Mouse (Mus musculus) thymus, adult 2 months (tissue): ENCODE results near the gene Gnai2. TPM values are rescaled to one million over a fixed set of nuclear protein-coding genes. Genes with fewer than 3 reads are reported as not detected.
A peak's percentile ranks its signal among the peaks of the same experiment; 100 is the strongest.
"Not testable (repeated sequence)": the region's sequence is repeated elsewhere in the genome, so short reads cannot be mapped to it uniquely, and the experiment has no call there.

ENCODE experiments used
- DNase-seq: peaks from one replicate; pipeline ENCODE4 v3.0.0; 2021
- H3K27ac ChIP-seq: fragments of 200-500 bp; 2 replicates; pipeline ENCODE4 v1.5.1; 2012; ENCODE audit warnings: low read length, control low read depth; ENCODE audit not compliant: control insufficient read depth, insufficient read depth
- H3K27me3 ChIP-seq: fragments of 200-500 bp; 2 replicates; pipeline ENCODE4 v1.6.1; 2012; ENCODE audit warnings: mild to moderate bottlenecking, low read length, moderate library complexity, mixed read lengths; ENCODE audit not compliant: control insufficient read depth, insufficient read depth
- H3K36me3 ChIP-seq: fragments of 200-500 bp; 2 replicates; pipeline ENCODE4 v1.6.1; 2012; ENCODE audit warnings: mild to moderate bottlenecking, low read length, moderate library complexity; ENCODE audit not compliant: control insufficient read depth, insufficient read depth
- H3K4me1 ChIP-seq: fragments of 200-500 bp; replicated peaks from 2 replicates; pipeline ENCODE4 v1.6.1; 2012; ENCODE audit warnings: low read length; ENCODE audit not compliant: control insufficient read depth, insufficient read depth
- H3K4me3 ChIP-seq: fragments of 200-500 bp; 2 replicates; pipeline ENCODE4 v1.5.1; 2012; ENCODE audit warnings: mild to moderate bottlenecking, low read length, control low read depth, moderate library complexity; ENCODE audit not compliant: control insufficient read depth, insufficient read depth
- CTCF ChIP-seq: fragments of 200-500 bp; IDR thresholded peaks from 2 replicates; pipeline ENCODE4 v1.5.1; 2012; ENCODE audit warnings: mild to moderate bottlenecking, control low read depth, low read length, moderate library complexity, borderline replicate concordance; ENCODE audit not compliant: control insufficient read depth, poor library complexity, insufficient read depth; ENCODE audit errors: extremely low read depth
- POLR2A ChIP-seq: fragments of 200-500 bp; IDR thresholded peaks from 2 replicates; pipeline ENCODE4 v1.6.1; 2012; ENCODE audit warnings: mild to moderate bottlenecking, low read length, control low read depth, moderate library complexity; ENCODE audit not compliant: control insufficient read depth, poor library complexity, insufficient read depth; ENCODE audit errors: extremely low read depth
- WGBS: fragments of 180-500 bp; shearing (Covaris S2); methylation state at CpG from one replicate; pipeline ENCODE4 v1.1.7; 2018; 5-methylcytosine and 5-hydroxymethylcytosine counted together
- polyA plus RNA-seq: library from polyadenylated mRNA; depleted of rRNA; stranded (reverse); fragments of >200 nt; gene quantifications from 2 replicates; pipeline ENCODE4 v1.2.3, GENCODE M21; 2012; rRNA removed

Gene Gnai2
- polyA plus RNA-seq, 1 experiment = 1,267 TPM

- H3K36me3 ChIP-seq = no peaks in the 10 kb centered on the region; the same call in 1 of the 2 replicates
- no peak for DNase-seq
Measured at GRCm38 (mm10) chr9:107567702-107568319, 67.4 kb downstream of the Gnai2 start, which contains the start of gene Hyal2. Gene Hyal2, plus strand, starts transcription at chr9:107567945.

GRCm38 (mm10) chr9:107566855-107567254, 68.3 kb downstream of the Gnai2 start:
- no peak for DNase-seq
- no peak overlapping the region for H3K27ac ChIP-seq
- no peak for TF ChIP-seq CTCF
- TF ChIP-seq POLR2A = no peak
- peaks cover 34% of the 10 kb centered on the region for H3K4me1 ChIP-seq
- no peaks in the 10 kb centered on the region for H3K27me3 ChIP-seq
- H3K4me3 ChIP-seq = no peak overlapping the region
- peaks cover 1% of the 10 kb centered on the region for H3K36me3 ChIP-seq
- 94% methylated on average over 3 of the region's 3 CpGs for WGBS

More at GRCm38 (mm10) chr9:107567702-107568319, 67.4 kb downstream of the Gnai2 start, which contains the start of gene Hyal2:
- no peak within 1 kb of the TSS for H3K27ac ChIP-seq
- peaks cover 34% of the 10 kb centered on the region for H3K4me1 ChIP-seq
- TF ChIP-seq POLR2A (no peak), CTCF (no peak)
- no peaks in the 10 kb centered on the region for H3K27me3 ChIP-seq
- H3K4me3 ChIP-seq = peak within 1 kb of the TSS; percentile 85
- 81% methylated on average over 18 of the region's 18 CpGs for WGBS

GRCm38 (mm10) chr9:107566041-107566709, 69.0 kb downstream of the Gnai2 start:
- no peaks in the 10 kb centered on the region for H3K27me3 ChIP-seq

DNA sequence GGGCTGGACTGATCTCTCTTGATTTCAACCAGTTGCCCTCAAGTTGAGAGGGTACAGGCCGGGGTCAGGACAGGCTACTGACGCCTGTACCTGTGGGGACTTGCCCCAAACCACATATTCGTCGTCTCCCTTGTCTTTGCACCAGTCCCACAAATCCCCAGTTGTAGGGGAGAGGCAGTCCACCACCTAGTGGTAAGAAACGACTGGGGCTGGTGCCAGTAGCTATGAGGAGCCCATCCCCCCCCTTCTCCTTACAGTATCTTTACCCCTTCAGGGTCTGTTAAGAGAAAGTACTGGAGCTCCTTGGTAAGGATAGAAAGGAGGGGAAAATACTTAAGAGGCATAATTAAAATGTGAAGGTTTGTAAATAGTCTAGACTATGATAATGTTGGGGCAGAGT, 69.6 kb downstream of the Gnai2 start:
- H3K4me1 ChIP-seq = peaks cover 34% of the 10 kb centered on the region
- H3K4me3 ChIP-seq, DNase-seq, H3K27ac ChIP-seq, H3K27me3 ChIP-seq: not testable (repeated sequence)
- WGBS = 55% methylated on average over 5 of the region's 5 CpGs
- peaks cover 14% of the 10 kb centered on the region for H3K36me3 ChIP-seq

More at GRCm38 (mm10) chr9:107566041-107566709, 69.0 kb downstream of the Gnai2 start:
- TF ChIP-seq CTCF (peak; percentile 75; the same call in 1 of the 2 replicates), POLR2A (no peak)
- DNase-seq = peak; percentile 80
- Histone ChIP-seq H3K4me1 (peaks cover 34% of the 10 kb centered on the region), H3K27ac (no peak overlapping the region), H3K4me3 (no peak overlapping the region), H3K36me3 (peaks cover 8% of the 10 kb centered on the region)
- WGBS = 71% methylated on average over 15 of the region's 15 CpGs

Other genes with a start within 250 kb of the Gnai2 start
- 7.7 and 8.9 TPM in 2 replicates for gene Cacna2d2, start 235.8 kb downstream of the Gnai2 start, polyA plus RNA-seq
- 49.6 and 55.7 TPM in 2 replicates for gene Tmem115, start 101.4 kb downstream of the Gnai2 start, polyA plus RNA-seq
- gene Cyb561d2, start 93.2 kb downstream of the Gnai2 start, polyA plus RNA-seq = 78.7 and 84.3 TPM in 2 replicates
- 74.5 and 83.5 TPM in 2 replicates for gene Nprl2, start 93.1 kb downstream of the Gnai2 start, polyA plus RNA-seq
- 2.9 and 3.4 TPM in 2 replicates for gene Zmynd10, start 88.1 kb downstream of the Gnai2 start, polyA plus RNA-seq
- 48.8 and 50.8 TPM in 2 replicates for gene Rassf1, start 83.8 kb downstream of the Gnai2 start, polyA plus RNA-seq
- gene Tusc2, start 72.1 kb downstream of the Gnai2 start, polyA plus RNA-seq = 67.3 and 68.1 TPM in 2 replicates
- gene Hyal2, start 67.4 kb downstream of the Gnai2 start, polyA plus RNA-seq = 35.6 and 39.8 TPM in 2 replicates
- gene Hyal1, start 58.4 kb downstream of the Gnai2 start, polyA plus RNA-seq = 8.3 and 10.9 TPM in 2 replicates
- gene Naa80, start 56.5 kb downstream of the Gnai2 start, polyA plus RNA-seq = 102 and 103 TPM in 2 replicates
- 2.4 TPM in 2 replicates for gene Hyal3, start 54.5 kb downstream of the Gnai2 start, polyA plus RNA-seq
- 65.1 and 67.4 TPM in 2 replicates for gene Ifrd2, start 47.7 kb downstream of the Gnai2 start, polyA plus RNA-seq
- 4.3 and 4.9 TPM in 2 replicates for gene Sema3b, start 26.1 kb downstream of the Gnai2 start, polyA plus RNA-seq
- 9.1 and 11.2 TPM in 2 replicates for gene Slc38a3, start 34.2 kb upstream of the Gnai2 start, polyA plus RNA-seq
- 0.13 and 0.34 TPM in 2 replicates for gene Gnat1, start 44.3 kb upstream of the Gnai2 start, polyA plus RNA-seq
- gene Sema3f, start 75.1 kb upstream of the Gnai2 start, polyA plus RNA-seq = 35.5 and 41.3 TPM in 2 replicates
- gene Rbm5, start 135.6 kb upstream of the Gnai2 start, polyA plus RNA-seq = 176 and 197 TPM in 2 replicates
- 29.0 and 32.1 TPM in 2 replicates for gene Rbm6, start 237.9 kb upstream of the Gnai2 start, polyA plus RNA-seq